Mouse (Mus musculus): ENCODE results near the gene Wapl. TPM values are rescaled to one million over a fixed set of nuclear protein-coding genes. Genes with fewer than 3 reads are reported as not detected.

The Wapl gene
- total and polyA plus RNA-seq, 3 experiments, result 77.7 to 114 (median 79.2) TPM

- in situ Hi-C loops (cut with MboI; ENCODE audit: low pct_ligation_motif_present, low pct_unique_long_range_greater_than_20kb, low sequenced_read_pairs), result loop anchor here (25.0 kb wide), 1 partner anchor 325 kb away; no protein-coding TSS in a partner anchor
- no peaks in the 10 kb centered on the region for H3K27me3 ChIP-seq (replicated peaks)
- no peak overlapping the region for H3K4me2 ChIP-seq (ENCODE audit: insufficient read depth, low read depth, poor library complexity, severe bottlenecking)
- dilution Hi-C loops (cut with MboI; ENCODE audit: extremely low pct_ligation_motif_present, extremely low pct_unique_long_range_greater_than_20kb, low sequenced_read_pairs), result loop anchor here (25.0 kb wide), 1 partner anchor 150 kb away; the partner anchor contains the start of gene Opn4
- H3K9ac ChIP-seq (ENCODE audit: insufficient read depth, low read depth), result no peak overlapping the region
- H3K36me3 ChIP-seq (replicated peaks in 1 of 2; ENCODE audit: control insufficient read depth in 1 of 2, insufficient read depth in 1 of 2, low read length in 1 of 2), result no peaks in the 10 kb centered on the region
- no peaks in the 10 kb centered on the region for H3K79me2 ChIP-seq (replicated peaks; ENCODE audit: control insufficient read depth, extremely low read depth, insufficient read depth, poor library complexity, severe bottlenecking)
- no peak for DNase-seq (ENCODE audit: extremely low read depth)
- TF ChIP-seq GABPA (IDR thresholded peaks at IDR 0.05; ENCODE audit: insufficient replicate concordance, low read depth, low read length) (no peak), KAT2A (IDR thresholded peaks at IDR 0.05; ENCODE audit: insufficient replicate concordance, low read length) (no peak), POLR2A (IDR thresholded peaks at IDR 0.05; ENCODE audit: low read depth, low read length) (no peak), TCF12 (IDR thresholded peaks at IDR 0.05; ENCODE audit: low read depth, low read length) (no peak), IRF4 (IDR thresholded peaks at IDR 0.05; ENCODE audit: low read depth, low read length) (no peak), USF1 (IDR thresholded peaks at IDR 0.05; ENCODE audit: low read depth, low read length) (no peak), JUND (conservative IDR thresholded peaks at IDR 0.05; ENCODE audit: low read depth, low read length) (no peak), POLR2AphosphoS2 (IDR thresholded peaks at IDR 0.05; ENCODE audit: low read depth, low read length) (no peak), SMC3 (IDR thresholded peaks at IDR 0.05; ENCODE audit: low read depth, low read length) (no peak), ZMIZ1 (IDR thresholded peaks at IDR 0.05; ENCODE audit: low read depth, low read length) (no peak), NELFE (IDR thresholded peaks at IDR 0.05; ENCODE audit: low read depth, low read length) (no peak), PAX5 (IDR thresholded peaks at IDR 0.05; ENCODE audit: low read length) (no peak), TBP (conservative IDR thresholded peaks at IDR 0.05; ENCODE audit: low read depth, low read length) (no peak), MXI1 (IDR thresholded peaks at IDR 0.05; ENCODE audit: low read depth, low read length) (no peak), EP300 (IDR thresholded peaks at IDR 0.05; ENCODE audit: low read length) (no peak), JUN (IDR thresholded peaks at IDR 0.05; ENCODE audit: insufficient read depth, low read depth, low read length) (no peak), MEF2A (IDR thresholded peaks at IDR 0.05; ENCODE audit: borderline replicate concordance, low read depth, low read length) (no peak), ETS1 (conservative IDR thresholded peaks at IDR 0.05; ENCODE audit: low read depth, low read length) (no peak), MAFK (IDR thresholded peaks at IDR 0.05; ENCODE audit: insufficient replicate concordance, low read length) (no peak)
- H3K4me3 ChIP-seq (replicated peaks in 1 of 3; ENCODE audit: low read depth in 2 of 3, low read length in 2 of 3, poor library complexity in 1 of 3), result no peak overlapping the region
- H3K9me3 ChIP-seq (replicated peaks; ENCODE audit: low read length), result no peaks in the 10 kb centered on the region
- no peak overlapping the region for H3K27ac ChIP-seq (ENCODE audit: insufficient read depth, low read depth)
- H3K4me1 ChIP-seq (ENCODE audit: control insufficient read depth in 1 of 2, insufficient read depth in 2 of 2), result peaks cover 3 to 14% of the 10 kb centered on the region in 2 experiments; a peak in 2 of 4 replicates
Measured at GRCm38 (mm10) chr14:34762682-34763081, 89.0 kb downstream of the Wapl start.

GRCm38 (mm10) chr14:34763771-34764539, 90.2 kb downstream of the Wapl start:
- no peak overlapping the region for H3K9ac ChIP-seq (ENCODE audit: insufficient read depth, low read depth)
- H3K9me3 ChIP-seq (replicated peaks; ENCODE audit: low read length), result no peaks in the 10 kb centered on the region
- TF ChIP-seq MAX (IDR thresholded peaks at IDR 0.05; ENCODE audit: low read length), result no peak
- no peak for TF ChIP-seq HCFC1 (IDR thresholded peaks at IDR 0.05; ENCODE audit: low read depth, low read length)
- no peak for TF ChIP-seq POLR2AphosphoS2 (IDR thresholded peaks at IDR 0.05; ENCODE audit: low read depth, low read length)
- no peak for TF ChIP-seq GABPA (IDR thresholded peaks at IDR 0.05; ENCODE audit: insufficient replicate concordance, low read depth, low read length)
- TF ChIP-seq BHLHE40 (IDR thresholded peaks at IDR 0.05; ENCODE audit: low read depth, low read length), result no peak
- no peak for TF ChIP-seq RAD21 (IDR thresholded peaks at IDR 0.05; ENCODE audit: low read depth, low read length)
- no peak for TF ChIP-seq JUND (conservative IDR thresholded peaks at IDR 0.05; ENCODE audit: low read depth, low read length)
- H3K4me2 ChIP-seq (ENCODE audit: insufficient read depth, low read depth, poor library complexity, severe bottlenecking), result no peak overlapping the region
- H3K79me2 ChIP-seq (replicated peaks; ENCODE audit: control insufficient read depth, extremely low read depth, insufficient read depth, poor library complexity, severe bottlenecking), result no peaks in the 10 kb centered on the region
- H3K27me3 ChIP-seq (replicated peaks), result no peaks in the 10 kb centered on the region
- no peak overlapping the region for H3K4me3 ChIP-seq (replicated peaks in 1 of 3; ENCODE audit: low read depth in 2 of 3, low read length in 2 of 3, poor library complexity in 1 of 3)
- dilution Hi-C loops (cut with MboI; ENCODE audit: extremely low pct_ligation_motif_present, extremely low pct_unique_long_range_greater_than_20kb, low sequenced_read_pairs), result loop anchor here (25.0 kb wide), 1 partner anchor 152 kb away; the partner anchor contains the start of gene Opn4
- in situ Hi-C loops (cut with MboI; ENCODE audit: low pct_ligation_motif_present, low pct_unique_long_range_greater_than_20kb, low sequenced_read_pairs), result loop anchor here (25.0 kb wide), 1 partner anchor 327 kb away; no protein-coding TSS in a partner anchor
- H3K36me3 ChIP-seq (replicated peaks in 1 of 2; ENCODE audit: control insufficient read depth in 1 of 2, insufficient read depth in 1 of 2, low read length in 1 of 2), result no peaks in the 10 kb centered on the region
- no peak overlapping the region for H3K27ac ChIP-seq (ENCODE audit: insufficient read depth, low read depth)
- DNase-seq (ENCODE audit: extremely low read depth), result no peak
- H3K4me1 ChIP-seq (ENCODE audit: control insufficient read depth in 1 of 2, insufficient read depth in 2 of 2), result peaks cover 3 to 16% of the 10 kb centered on the region in 2 experiments; a peak in 3 of 4 replicates

Measured in CH12.LX (cell line).